Mouse (Mus musculus) monocyte, adult 5-6 weeks (primary cell): ENCODE results near the gene Sdk1. TPM values are rescaled to one million over a fixed set of nuclear protein-coding genes. Genes with fewer than 3 reads are reported as not detected.

Source experiments
- ATAC-seq: fragments of 153-309, 156-312 bp; replicated peaks from 2 replicates; pipeline ENCODE4 v1.8.0; 2017; ENCODE audit warnings: mild to moderate bottlenecking; ENCODE audit not compliant: low TSS enrichment, insufficient number of reproducible peaks, severe bottlenecking, poor library complexity, low FRiP score
- total RNA-seq: library from RNA; stranded (forward); fragments of 200-1000, 200-491, 200-594 nt; gene quantifications from 3 replicates; pipeline ENCODE4 v1.2.3, GENCODE M21; 2017

Sdk1 gene
- total RNA-seq, 1 experiment from 2014 or later: not detected

GRCm38 (mm10) chr5:141404651-141405050 lies 163.4 kb downstream of the Sdk1 start:
- no peak for ATAC-seq

DNA sequence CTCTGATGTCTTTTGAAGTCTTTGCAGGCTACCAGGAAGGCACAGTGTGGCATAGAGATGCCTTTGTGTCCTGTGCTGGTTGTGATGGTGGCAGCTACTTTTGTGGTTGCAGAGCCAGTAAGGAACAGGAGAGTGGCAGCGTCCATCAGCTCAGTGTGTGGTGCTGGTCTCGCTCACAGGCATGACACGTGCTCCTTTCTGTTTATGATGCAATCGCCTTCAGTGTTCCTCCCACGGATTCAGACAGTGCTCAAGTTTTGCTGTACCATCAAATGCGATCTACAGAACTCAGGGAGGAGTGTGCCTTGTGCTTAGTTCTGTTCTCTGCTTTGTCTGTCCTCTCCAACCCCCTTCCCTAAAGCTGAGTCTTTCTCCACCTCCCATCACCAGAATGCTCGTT lies 165.6 kb downstream of the Sdk1 start:
- ATAC-seq: no peak

GRCm38 (mm10) chr5:141413013-141413412 lies 171.7 kb downstream of the Sdk1 start:
- ATAC-seq: no peak

DNA sequence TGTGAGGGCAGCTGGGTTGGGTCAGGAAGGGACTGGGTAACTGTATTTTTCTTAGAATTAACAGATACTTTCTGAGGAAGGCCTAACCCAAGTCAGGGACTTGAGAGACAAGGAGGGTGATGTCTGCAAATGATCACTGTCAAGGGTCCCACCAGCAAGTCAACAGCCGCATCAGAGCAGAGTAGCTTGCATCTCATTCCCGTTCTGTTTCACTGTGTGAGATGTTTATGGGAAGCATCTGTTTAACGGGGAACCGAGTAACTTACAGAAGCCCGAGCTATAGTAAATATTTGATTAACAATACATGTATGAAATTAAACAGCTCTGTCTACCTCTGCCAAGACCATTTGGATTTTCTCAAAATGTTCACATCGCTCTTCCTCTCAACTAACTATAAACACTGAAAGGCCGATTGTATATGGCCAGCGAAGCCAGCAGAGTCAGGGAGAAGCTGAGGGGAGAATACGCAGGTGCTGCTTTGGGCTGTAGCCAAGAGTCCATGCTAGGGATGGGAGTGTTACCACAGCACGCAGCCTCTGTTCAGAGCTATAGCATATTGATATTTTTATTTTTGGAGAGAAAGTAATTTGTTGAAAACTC lies 174.5 kb downstream of the Sdk1 start:
- no peak for ATAC-seq

GRCm38 (mm10) chr5:141428132-141428531 lies 186.8 kb downstream of the Sdk1 start:
- no peak for ATAC-seq

GRCm38 (mm10) chr5:141433286-141433685 lies 192.0 kb downstream of the Sdk1 start:
- no peak for ATAC-seq

- ATAC-seq: no peak
These were observed 206.0 kb downstream of the Sdk1 start for GRCm38 (mm10) chr5:141447247-141447646.

GRCm38 (mm10) chr5:141463417-141463816 lies 222.1 kb downstream of the Sdk1 start:
- ATAC-seq: no peak

DNA sequence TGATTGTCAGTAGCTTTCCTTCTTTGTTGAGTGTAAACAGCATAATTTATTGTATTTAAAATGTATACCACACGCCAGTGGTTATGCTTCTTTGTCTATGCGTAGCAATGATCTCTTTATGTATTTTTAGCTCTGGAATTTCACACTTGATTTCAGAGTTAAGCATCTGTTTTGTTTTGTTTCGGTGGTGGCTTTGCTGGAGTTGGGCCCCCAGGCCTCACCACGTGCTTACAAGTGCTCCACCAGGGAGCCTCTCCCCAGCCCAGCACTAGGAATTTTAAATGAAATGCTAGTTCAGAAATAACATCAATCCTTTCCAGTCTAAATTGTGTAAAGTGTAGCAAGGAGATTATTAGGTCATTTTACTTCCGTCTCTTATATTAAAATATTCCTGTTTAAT lies 227.5 kb downstream of the Sdk1 start:
- no peak for ATAC-seq

- no peak for ATAC-seq
These were observed 264.0 kb downstream of the Sdk1 start for GRCm38 (mm10) chr5:141505281-141505680.

DNA sequence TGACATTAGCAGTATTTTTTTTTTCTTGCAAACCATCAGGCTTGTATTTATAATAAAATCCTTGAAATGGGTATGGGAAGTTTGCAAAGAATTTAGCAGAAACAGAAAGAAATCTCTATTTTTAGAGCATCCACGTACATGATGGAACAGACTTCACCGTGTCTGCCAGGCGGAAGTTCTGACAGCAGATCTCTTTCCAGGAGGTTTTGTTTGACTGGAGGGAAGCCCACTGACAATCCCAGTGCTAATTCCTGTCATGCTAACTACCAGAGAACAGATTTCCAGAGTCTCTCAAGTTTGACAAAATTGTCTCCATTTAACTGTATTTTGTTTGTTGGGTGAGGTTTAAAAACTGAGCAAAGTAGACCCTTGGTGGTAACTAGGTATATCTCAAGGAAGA lies 265.1 kb downstream of the Sdk1 start:
- no peak for ATAC-seq

DNA sequence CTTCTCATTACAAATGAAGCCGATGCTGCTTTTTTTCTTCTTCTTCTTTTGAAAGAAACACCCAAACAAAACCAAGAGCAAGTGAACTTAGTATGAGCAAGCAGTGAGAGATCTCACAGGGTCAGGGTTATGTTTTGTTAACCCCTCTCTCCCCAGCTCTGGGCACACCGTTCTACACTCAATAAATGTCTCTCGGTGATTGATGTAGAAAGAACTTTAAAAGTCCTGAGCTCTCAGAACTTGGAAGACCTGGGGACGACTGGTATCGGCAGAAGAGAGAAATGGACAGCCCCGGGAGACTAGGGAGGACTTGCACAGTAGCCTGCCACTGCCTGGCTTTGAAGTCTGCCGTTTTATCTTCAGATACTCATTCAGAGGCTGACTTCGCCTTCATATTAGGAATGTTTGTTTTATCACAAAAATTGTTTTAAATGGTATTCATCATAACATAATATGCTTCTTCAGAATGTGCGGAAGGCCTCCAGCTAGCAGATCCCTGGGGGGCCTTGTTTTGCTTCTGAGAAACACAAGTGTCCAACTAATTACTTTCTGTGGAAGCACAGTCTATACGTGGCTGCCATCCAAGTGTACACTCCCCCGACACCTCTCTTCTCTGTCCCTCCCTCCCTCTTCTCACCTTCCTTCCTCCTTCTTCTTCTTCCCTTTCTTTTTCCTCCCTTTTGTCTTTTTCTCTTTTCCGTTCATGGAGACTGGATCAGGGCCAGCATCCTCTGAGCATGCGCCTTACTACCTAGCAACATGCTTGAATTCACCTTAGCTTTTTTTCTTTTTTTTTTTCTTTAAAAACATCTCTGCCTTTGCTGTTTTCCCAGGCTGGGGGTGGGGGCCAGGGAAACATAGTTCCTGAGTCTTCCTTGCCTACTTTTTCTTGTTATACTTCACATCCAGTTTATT lies 283.8 kb downstream of the Sdk1 start:
- ATAC-seq: no peak

GRCm38 (mm10) chr5:141540193-141540592 lies 298.9 kb downstream of the Sdk1 start:
- ATAC-seq: no peak

DNA sequence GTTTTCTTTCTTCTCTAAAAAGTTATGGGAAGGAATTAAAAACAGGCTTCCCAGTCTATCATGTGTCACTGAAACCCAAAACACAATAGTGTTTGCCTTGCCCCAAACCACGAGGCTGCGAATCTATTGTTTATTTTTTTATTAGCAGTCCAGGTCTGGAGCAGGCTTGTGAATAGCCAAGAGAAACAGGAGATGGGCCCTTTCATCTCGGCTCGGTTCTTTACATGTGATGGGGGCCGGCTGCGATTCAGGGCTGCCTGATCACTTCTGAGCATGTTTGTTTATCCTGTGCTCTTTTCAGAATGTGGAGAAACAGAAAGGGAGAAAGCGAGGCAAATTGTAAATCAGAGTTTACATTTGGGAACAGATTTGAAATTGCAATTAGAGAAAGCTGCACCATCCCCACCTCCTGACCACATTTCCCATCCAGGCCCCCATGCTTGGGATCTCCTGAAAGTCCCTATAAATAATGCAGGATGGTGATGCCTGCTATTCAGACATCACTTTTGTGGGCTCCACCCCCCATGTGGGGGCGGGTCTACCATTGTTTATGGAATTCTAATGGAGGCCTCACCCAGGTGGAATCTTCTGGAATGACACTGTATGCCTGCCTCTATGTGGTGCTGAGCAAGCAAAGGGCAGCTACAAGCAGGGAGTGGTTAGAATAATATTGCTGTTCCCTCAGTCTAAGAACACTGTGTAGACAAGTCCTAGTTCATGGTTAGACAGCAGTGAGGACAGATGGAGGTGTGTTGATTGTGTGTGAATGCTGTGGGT lies 301.8 kb downstream of the Sdk1 start:
- no peak for ATAC-seq

GRCm38 (mm10) chr5:141553444-141553843 lies 312.2 kb downstream of the Sdk1 start:
- ATAC-seq: no peak

DNA sequence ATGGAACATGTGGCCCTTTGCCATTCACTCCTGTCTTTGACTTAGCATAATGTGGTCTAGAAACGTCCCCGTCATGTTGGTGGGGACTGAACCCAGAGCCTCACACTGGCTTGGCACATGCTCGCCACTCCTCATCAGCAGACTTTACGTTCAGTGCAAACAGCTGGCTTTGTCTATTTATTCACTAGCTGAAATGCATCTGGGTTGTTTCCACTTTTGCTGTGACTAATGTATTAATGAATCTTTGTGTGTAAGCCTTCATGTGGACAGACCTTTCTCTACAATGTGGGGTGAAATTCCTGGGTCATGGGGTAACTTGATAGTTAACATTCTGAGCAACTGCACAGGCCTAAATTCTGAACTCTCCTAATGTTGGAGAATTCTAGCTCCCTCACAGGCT lies 317.4 kb downstream of the Sdk1 start:
- ATAC-seq: no peak

- no peak for ATAC-seq
These were observed 319.0 kb downstream of the Sdk1 start for GRCm38 (mm10) chr5:141560325-141560724.

DNA sequence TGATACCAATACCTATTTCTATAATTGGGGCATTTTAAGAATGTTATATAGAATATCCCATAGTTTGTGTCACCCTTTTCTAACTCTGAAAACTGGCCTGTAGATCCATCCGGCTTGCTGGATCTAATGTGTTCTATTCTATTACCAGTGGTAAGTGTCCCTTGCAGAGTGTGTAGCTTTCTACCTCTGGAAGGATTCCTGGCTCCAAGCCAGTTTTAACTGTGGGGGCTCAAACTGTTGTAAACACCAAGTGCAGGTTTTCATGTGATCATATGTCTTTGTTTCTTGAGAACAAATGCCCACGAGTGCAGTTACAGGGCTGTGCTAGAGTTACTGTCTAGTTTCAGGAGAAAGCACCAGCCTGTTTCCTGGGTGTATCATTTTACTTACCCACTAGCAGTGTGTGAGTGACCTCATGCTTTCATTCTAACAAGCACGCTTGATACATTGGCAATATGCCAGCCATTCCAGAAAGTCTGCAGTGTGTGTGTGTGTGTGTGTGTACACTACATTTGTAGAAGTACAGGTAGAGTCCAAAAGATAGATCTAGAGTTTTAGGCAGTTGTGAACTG lies 320.8 kb downstream of the Sdk1 start:
- no peak for ATAC-seq

DNA sequence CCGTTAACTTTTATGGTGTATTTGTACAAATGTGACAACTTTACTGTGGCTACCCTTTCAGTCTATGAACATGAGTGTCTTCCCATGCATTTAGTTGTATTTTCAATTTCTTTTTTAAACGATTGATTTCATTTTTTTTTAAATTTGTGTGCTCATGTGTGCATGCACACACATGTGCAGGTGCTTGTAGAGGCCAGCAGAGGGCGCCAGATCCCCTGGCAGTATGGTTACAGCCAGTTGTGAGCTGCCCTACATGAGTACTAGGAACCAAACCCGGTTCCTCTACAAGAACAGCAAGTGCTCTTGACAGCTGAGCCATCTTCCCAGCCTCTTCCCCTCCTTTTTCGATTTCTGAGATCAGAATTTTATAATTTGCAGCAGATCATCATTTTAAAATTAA lies 322.9 kb downstream of the Sdk1 start:
- no peak for ATAC-seq
